Mouse (Mus musculus) E14TG2a.4 (cell line): ENCODE measurements around the gene Nkx2-5.
A peak's percentile ranks its signal among the peaks of the same experiment; 100 is the strongest.

Experiments
- H3K27me3 ChIP-seq: 2 replicates; pipeline ENCODE4 v1.6.1; 2014; ENCODE audit warnings: low read length, control low read depth; ENCODE audit not compliant: insufficient read depth
- H3K36me3 ChIP-seq: 2 replicates; pipeline ENCODE4 v1.6.1; 2014; ENCODE audit warnings: low read length, control low read depth; ENCODE audit not compliant: insufficient read depth
- H3K4me1 ChIP-seq: replicated peaks from 2 replicates; pipeline ENCODE4 v1.6.1; 2014; ENCODE audit warnings: low read depth, low read length, control low read depth
- H3K4me3 ChIP-seq: replicated peaks from 2 replicates; pipeline ENCODE4 v1.5.1; 2014; ENCODE audit warnings: mild to moderate bottlenecking, low read length
- H3K9me3 ChIP-seq: 2 replicates; pipeline ENCODE4 v1.6.1; 2014; ENCODE audit warnings: low read length, control low read depth
- CTCF ChIP-seq: conservative IDR thresholded peaks from 2 replicates; pipeline ENCODE4 v1.5.1; 2014; ENCODE audit warnings: low read length
- NANOG ChIP-seq: IDR thresholded peaks from 2 replicates; pipeline ENCODE4 v1.6.1; 2014; ENCODE audit warnings: borderline replicate concordance, low read length, mixed read lengths
- POU5F1 ChIP-seq: IDR thresholded peaks from 2 replicates; pipeline ENCODE4 v1.6.1; 2014; ENCODE audit warnings: low read length, borderline replicate concordance

Gene Nkx2-5

GRCm38 (mm10) chr17:26861793-26862192, 17.0 kb upstream of the Nkx2-5 start:
- Histone ChIP-seq H3K9me3 (peaks cover 7% of the 10 kb centered on the region; the same call in 1 of the 2 replicates), H3K27me3 (peaks cover 31% of the 10 kb centered on the region), H3K4me3 (no peak overlapping the region), H3K4me1 (peaks cover 16% of the 10 kb centered on the region), H3K36me3 (no peaks in the 10 kb centered on the region)
- TF ChIP-seq CTCF (no peak), POU5F1 (no peak), NANOG (no peak)

GRCm38 (mm10) chr17:26861383-26861782, 16.6 kb upstream of the Nkx2-5 start:
- Histone ChIP-seq H3K4me1 (peaks cover 12% of the 10 kb centered on the region), H3K9me3 (peaks cover 7% of the 10 kb centered on the region; the same call in 1 of the 2 replicates), H3K4me3 (no peak overlapping the region), H3K27me3 (peaks cover 35% of the 10 kb centered on the region), H3K36me3 (no peaks in the 10 kb centered on the region)
- TF ChIP-seq CTCF (no peak), NANOG (no peak), POU5F1 (no peak)

- peaks cover 40% of the 10 kb centered on the region for H3K27me3 ChIP-seq
- H3K9me3 ChIP-seq, result peaks cover 7% of the 10 kb centered on the region; the same call in 1 of the 2 replicates
- TF ChIP-seq CTCF (no peak), POU5F1 (no peak), NANOG (no peak)
- no peak overlapping the region for H3K4me3 ChIP-seq
- H3K4me1 ChIP-seq, result peaks cover 12% of the 10 kb centered on the region
- no peaks in the 10 kb centered on the region for H3K36me3 ChIP-seq
Measured at GRCm38 (mm10) chr17:26860906-26861305, 16.1 kb upstream of the Nkx2-5 start.

- peaks cover 29% of the 10 kb centered on the region for H3K4me1 ChIP-seq
- no peak for TF ChIP-seq POU5F1
- TF ChIP-seq NANOG, result no peak
- TF ChIP-seq CTCF, result no peak
- no peaks in the 10 kb centered on the region for H3K36me3 ChIP-seq
- H3K4me3 ChIP-seq, result no peak overlapping the region
- peaks cover 82% of the 10 kb centered on the region for H3K27me3 ChIP-seq
- no peaks in the 10 kb centered on the region for H3K9me3 ChIP-seq
Measured at GRCm38 (mm10) chr17:26852262-26852661, 7.5 kb upstream of the Nkx2-5 start.

- H3K4me3 ChIP-seq, result peak overlapping the region; percentile 69
- H3K27me3 ChIP-seq, result peaks cover 79% of the 10 kb centered on the region
- H3K4me1 ChIP-seq, result peaks cover 25% of the 10 kb centered on the region
- TF ChIP-seq NANOG (no peak), CTCF (no peak), POU5F1 (no peak)
- no peaks in the 10 kb centered on the region for H3K9me3 ChIP-seq
- no peaks in the 10 kb centered on the region for H3K36me3 ChIP-seq
Measured at GRCm38 (mm10) chr17:26851136-26851460, 6.3 kb upstream of the Nkx2-5 start.

GRCm38 (mm10) chr17:26850358-26851135, 5.7 kb upstream of the Nkx2-5 start:
- peak overlapping the region; percentile 69 for H3K4me3 ChIP-seq
- H3K4me1 ChIP-seq, result peaks cover 22% of the 10 kb centered on the region
- H3K9me3 ChIP-seq, result no peaks in the 10 kb centered on the region
- H3K27me3 ChIP-seq, result peaks cover 79% of the 10 kb centered on the region
- no peaks in the 10 kb centered on the region for H3K36me3 ChIP-seq
- no peak for TF ChIP-seq POU5F1

- Histone ChIP-seq H3K9me3 (no peaks in the 10 kb centered on the region), H3K27me3 (peaks cover 84% of the 10 kb centered on the region), H3K4me3 (peak overlapping the region; percentile 69), H3K4me1 (peaks cover 25% of the 10 kb centered on the region), H3K36me3 (no peaks in the 10 kb centered on the region)
- TF ChIP-seq NANOG (no peak), POU5F1 (no peak), CTCF (no peak)
Measured at GRCm38 (mm10) chr17:26849746-26850357, 5.0 kb upstream of the Nkx2-5 start.

GRCm38 (mm10) chr17:26849106-26849745, 4.4 kb upstream of the Nkx2-5 start:
- no peaks in the 10 kb centered on the region for H3K36me3 ChIP-seq
- peaks cover 31% of the 10 kb centered on the region for H3K4me1 ChIP-seq
- no peak for TF ChIP-seq NANOG
- TF ChIP-seq POU5F1, result no peak
- no peak for TF ChIP-seq CTCF
- H3K27me3 ChIP-seq, result peaks cover 85% of the 10 kb centered on the region
- no peaks in the 10 kb centered on the region for H3K9me3 ChIP-seq
- peak overlapping the region; percentile 69 for H3K4me3 ChIP-seq
